Mouse (Mus musculus): ENCODE data around the gene 1700030K09Rik.

The 1700030K09Rik gene

GRCm38 (mm10) chr8:72459881-72460533 is 16.3 kb downstream of the 1700030K09Rik start:
- DNase-seq (ENCODE audit: low read depth, low spot score): no peak

- DNase-seq (ENCODE audit: low read depth, low spot score): no peak
Observed at GRCm38 (mm10) chr8:72464211-72464610, 20.5 kb downstream of the 1700030K09Rik start.

GRCm38 (mm10) chr8:72469243-72469642 is 25.6 kb downstream of the 1700030K09Rik start:
- no peak for DNase-seq (ENCODE audit: low read depth, low spot score)

- no peak for DNase-seq (ENCODE audit: low read depth, low spot score)
Observed at GRCm38 (mm10) chr8:72469984-72470383, 26.3 kb downstream of the 1700030K09Rik start.

- DNase-seq (ENCODE audit: low read depth, low spot score): no peak
Observed at GRCm38 (mm10) chr8:72470684-72471083, 27.0 kb downstream of the 1700030K09Rik start.

- DNase-seq (ENCODE audit: low read depth, low spot score): peak; percentile 97
Observed at GRCm38 (mm10) chr8:72474826-72475546, 31.3 kb downstream of the 1700030K09Rik start, which contains the start of gene Cherp. Gene Cherp (minus strand): TSS chr8:72475226.

GRCm38 (mm10) chr8:72485456-72486199 is 41.9 kb downstream of the 1700030K09Rik start:
- DNase-seq (ENCODE audit: low read depth, low spot score): no peak

GRCm38 (mm10) chr8:72487014-72487413 is 43.3 kb downstream of the 1700030K09Rik start:
- DNase-seq (ENCODE audit: low read depth, low spot score): no peak

GRCm38 (mm10) chr8:72491017-72491416 is 47.3 kb downstream of the 1700030K09Rik start:
- no peak for DNase-seq (ENCODE audit: low read depth, low spot score)

GRCm38 (mm10) chr8:72491680-72492621 is 48.3 kb downstream of the 1700030K09Rik start, which contains the start of gene Slc35e1:
Gene Slc35e1 (minus strand): TSS chr8:72492614.
- DNase-seq (ENCODE audit: low read depth, low spot score): no peak

- DNase-seq (ENCODE audit: low read depth, low spot score): peak; percentile 99
Observed at GRCm38 (mm10) chr8:72492622-72493081, 49.0 kb downstream of the 1700030K09Rik start.

- no peak for DNase-seq (ENCODE audit: low read depth, low spot score)
Observed at GRCm38 (mm10) chr8:72493381-72493780, 49.7 kb downstream of the 1700030K09Rik start.

GRCm38 (mm10) chr8:72495411-72496111 is 51.9 kb downstream of the 1700030K09Rik start:
- DNase-seq (ENCODE audit: low read depth, low spot score): no peak

- no peak for DNase-seq (ENCODE audit: low read depth, low spot score)
Observed at GRCm38 (mm10) chr8:72496217-72496616, 52.5 kb downstream of the 1700030K09Rik start.

GRCm38 (mm10) chr8:72497911-72498310 is 54.2 kb downstream of the 1700030K09Rik start:
- no peak for DNase-seq (ENCODE audit: low read depth, low spot score)

- DNase-seq (ENCODE audit: low read depth, low spot score): no peak
Observed at GRCm38 (mm10) chr8:72498527-72498926, 54.8 kb downstream of the 1700030K09Rik start.

GRCm38 (mm10) chr8:72499521-72500284 is 56.0 kb downstream of the 1700030K09Rik start:
- no peak for DNase-seq (ENCODE audit: low read depth, low spot score)

GRCm38 (mm10) chr8:72500521-72500931 is 56.8 kb downstream of the 1700030K09Rik start:
- DNase-seq (ENCODE audit: low read depth, low spot score): no peak

- DNase-seq (ENCODE audit: low read depth, low spot score): no peak
Observed at GRCm38 (mm10) chr8:72504137-72504536, 60.5 kb downstream of the 1700030K09Rik start.

All from embryo, embryonic 11.5 days (tissue).